Mouse (Mus musculus) liver, adult 2 months (tissue): ENCODE data around the gene Lpcat1.

Experiments used
- CTCF ChIP-seq: fragments of 200-500 bp; IDR thresholded peaks from 2 replicates; pipeline ENCODE4 v1.5.1; 2011; ENCODE audit warnings: low read depth, low read length, control low read depth
- POLR2A ChIP-seq: fragments of 200-500 bp; IDR thresholded peaks from 2 replicates; pipeline ENCODE4 v1.6.1; 2011; ENCODE audit warnings: low read length, control low read depth; ENCODE audit not compliant: insufficient read depth; ENCODE audit errors: extremely low read depth

DNA sequence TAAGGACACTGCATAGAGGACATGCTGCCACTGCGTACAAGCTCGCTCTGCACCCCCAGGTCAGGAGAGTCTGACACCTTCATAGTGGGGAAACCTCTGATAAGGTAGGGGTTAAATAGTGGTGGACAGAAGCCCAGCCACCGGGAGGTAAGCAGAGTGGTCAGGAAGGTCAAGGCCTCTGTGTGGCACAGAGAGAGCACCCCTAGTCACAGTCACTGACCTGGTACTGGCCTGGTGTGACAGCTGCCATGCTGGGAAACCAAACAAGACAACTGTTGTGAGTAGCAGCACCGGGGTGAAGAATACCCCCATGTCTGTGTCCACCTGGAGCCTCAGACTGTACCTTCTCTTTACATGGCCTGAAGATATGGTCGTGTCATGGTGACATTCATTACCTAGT lies 47.8 kb upstream of the Lpcat1 start:
- TF ChIP-seq POLR2A, result no peak
- no peak for TF ChIP-seq CTCF
